Mouse (Mus musculus) left cerebral cortex, adult 18-20 months (tissue): ENCODE data around the gene Olfr986. TPM values are rescaled to one million over a fixed set of nuclear protein-coding genes. Genes with fewer than 3 reads are reported as not detected.
"Not testable (repeated sequence)": the region's sequence is repeated elsewhere in the genome, so short reads cannot be mapped to it uniquely, and the experiment has no call there.

ENCODE experiments used
- DNase-seq, 2 experiments: peaks; one replicate each; pipeline ENCODE4 v3.0.0; 2021 to 2022; ENCODE audit warnings: low spot score in 2 of 2, mixed read lengths in 1 of 2
- long read RNA-seq, 2 experiments: library from polyadenylated mRNA; stranded (forward); transcript quantifications; one replicate each; pipeline ENCODE4 v2.0.0; 2021
- total RNA-seq, 2 experiments: library from RNA; stranded (reverse); gene quantifications; 2 replicates each; pipeline ENCODE4 v1.2.3; 2021

The Olfr986 gene
- not detected for total RNA-seq
- long read RNA-seq, experiment 1, result 0 reads
- long read RNA-seq, experiment 2, result 0 reads

DNA sequence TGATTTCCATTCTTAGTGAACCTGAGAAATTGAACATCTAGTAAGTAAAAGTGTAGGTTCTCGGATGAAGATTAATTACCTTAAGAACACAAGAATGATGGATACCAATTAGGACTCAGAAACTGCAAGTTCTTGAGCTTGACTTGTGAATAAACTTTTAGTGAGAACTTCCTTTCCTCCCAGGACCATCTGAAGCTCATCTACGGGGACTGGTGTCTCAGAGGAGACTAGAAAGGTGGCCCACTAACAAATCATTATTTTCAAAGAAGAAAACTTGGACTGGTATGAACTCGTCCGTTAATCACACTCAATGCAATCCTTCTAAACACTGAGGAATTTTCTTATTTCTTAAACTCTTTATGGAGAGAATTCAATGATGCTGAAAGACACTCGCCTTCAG lies at the start of gene Olfr986:
Gene Olfr986 (plus strand): TSS at position 301 of the 400 bp plus-strand sequence.
- DNase-seq, result no peak

DNA sequence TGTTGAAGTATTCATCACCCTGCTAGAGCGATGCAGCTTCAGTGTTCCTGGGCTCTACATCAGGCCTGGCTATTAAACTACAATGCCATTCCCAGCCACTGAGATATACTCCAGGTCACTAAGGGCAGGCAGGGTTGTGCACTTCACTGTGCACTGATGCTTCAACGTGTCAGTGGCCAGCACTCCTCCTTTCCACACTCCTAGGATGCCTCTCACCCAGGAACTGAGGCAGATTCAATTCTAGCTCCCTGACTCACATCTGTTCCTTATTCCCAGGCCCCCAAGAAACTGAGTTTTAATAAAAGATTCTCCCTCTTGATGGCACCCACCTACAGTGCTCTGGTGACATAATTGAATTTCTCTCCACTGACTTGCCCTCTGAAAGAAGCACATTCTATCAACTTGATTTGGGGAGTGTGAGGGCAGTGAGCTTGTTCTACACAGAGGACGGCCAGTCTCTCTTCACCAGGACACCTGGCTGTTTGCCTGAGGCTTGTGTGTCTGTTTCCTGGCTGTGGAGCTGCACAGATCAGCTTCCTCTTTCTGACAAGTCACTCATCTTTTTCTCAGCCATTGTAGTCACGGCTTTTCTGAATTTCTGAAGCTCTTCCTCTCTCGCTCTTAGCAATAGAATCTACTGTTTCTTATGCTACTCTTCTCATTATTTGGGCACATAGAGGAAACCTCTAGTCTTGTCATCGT lies 43.6 kb upstream of the Olfr986 start:
- DNase-seq, result no peak

DNA sequence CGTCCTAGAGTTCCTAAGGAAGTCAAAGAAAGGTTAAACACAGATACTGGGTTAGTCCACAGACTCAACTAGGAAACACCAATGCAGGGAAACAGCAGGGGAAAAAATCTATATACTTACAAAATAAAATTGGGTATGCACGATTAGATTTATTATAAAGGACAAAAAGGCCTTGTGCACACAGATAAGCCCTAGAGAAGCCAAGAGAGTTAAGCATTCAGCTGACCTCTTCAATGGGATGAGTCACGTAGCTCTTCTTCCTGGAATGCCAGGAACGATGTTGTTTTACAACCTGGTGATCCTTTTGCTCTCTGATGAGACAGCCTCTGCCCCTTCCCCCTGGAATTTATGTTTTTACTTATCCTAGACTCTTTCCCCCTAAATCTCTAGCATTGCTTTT lies 41.2 kb upstream of the Olfr986 start:
- no peak for DNase-seq

DNA sequence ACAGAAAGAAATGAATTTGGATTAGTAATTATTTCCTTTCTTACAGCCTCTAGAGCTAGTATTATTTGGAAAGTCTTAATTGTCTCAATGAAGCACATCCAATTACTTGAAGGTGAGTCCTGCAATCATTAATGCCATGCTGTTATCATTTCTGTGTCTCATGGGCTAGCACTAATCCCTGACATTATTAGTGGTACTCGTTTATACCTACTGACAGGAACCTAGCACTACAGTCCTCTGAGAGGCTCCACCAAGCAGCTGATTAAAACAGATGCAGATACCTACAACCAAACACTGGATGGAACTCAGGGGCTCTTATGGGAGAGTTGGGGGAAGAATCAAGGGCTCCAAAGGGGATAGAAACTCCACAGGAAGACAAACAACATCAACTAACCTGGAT lies 39.2 kb upstream of the Olfr986 start:
- DNase-seq, result no peak

DNA sequence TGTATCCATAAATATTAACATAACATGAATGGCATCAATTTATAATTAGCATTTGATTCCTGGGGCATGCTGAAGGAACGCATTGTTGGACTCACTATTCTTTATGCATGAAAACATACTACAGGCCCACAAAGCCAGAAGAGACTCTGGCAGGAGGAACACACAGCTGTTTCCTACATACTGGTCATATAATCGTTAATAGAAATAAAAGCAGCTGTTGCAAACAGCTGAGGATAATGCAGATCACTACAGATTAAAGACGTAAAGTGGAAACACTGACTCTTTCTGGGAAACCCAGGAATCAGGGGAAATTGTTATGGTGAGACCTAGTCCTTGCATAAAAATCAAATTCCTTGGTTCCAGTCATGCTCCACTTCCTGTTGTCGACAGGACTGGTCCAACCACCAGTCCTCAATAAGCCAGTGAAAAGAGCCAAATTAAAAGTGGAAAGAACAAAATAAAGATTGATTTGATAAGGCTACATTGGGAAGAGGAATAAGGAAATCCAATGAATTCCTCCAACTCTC lies 25.5 kb upstream of the Olfr986 start:
- no peak for DNase-seq

DNA sequence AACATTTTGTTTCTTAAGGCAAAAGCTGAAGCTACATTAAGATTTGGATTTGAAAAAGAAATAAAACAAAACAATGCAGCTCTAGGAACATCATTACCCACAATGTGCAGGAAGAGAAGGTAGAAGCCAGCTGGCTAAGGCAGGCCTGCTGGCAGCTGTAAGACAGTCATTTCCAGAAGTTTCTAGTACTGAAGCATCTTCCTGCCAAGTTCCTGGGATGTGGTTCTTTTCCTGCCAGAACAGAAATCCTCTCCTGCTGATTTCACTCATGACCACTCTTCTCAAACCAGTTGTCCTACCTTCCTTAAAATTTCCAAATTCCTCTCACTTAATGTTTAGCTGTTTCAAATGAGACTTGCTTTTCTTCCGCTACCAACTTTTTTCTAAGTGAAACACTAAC lies 14.3 kb upstream of the Olfr986 start:
- no peak for DNase-seq

DNA sequence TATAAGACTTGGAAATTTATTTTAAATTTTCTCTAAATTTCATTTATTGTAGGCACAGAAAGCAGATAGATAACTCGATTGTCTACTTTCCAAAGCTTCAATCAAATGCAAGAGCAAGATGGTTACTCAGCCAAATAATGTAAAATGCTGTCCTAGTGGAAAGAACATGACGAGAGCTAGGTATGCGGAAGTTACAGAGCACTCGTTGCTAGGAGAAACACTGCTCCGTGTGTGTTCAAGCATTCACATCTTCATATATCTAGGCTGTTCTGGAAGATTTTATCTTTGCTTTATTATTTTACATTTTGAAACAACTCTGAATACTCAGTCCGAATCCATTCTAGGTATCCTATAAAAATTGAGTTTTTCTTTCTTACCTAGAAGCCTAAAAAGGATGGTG lies 3.7 kb upstream of the Olfr986 start:
- no peak for DNase-seq

DNA sequence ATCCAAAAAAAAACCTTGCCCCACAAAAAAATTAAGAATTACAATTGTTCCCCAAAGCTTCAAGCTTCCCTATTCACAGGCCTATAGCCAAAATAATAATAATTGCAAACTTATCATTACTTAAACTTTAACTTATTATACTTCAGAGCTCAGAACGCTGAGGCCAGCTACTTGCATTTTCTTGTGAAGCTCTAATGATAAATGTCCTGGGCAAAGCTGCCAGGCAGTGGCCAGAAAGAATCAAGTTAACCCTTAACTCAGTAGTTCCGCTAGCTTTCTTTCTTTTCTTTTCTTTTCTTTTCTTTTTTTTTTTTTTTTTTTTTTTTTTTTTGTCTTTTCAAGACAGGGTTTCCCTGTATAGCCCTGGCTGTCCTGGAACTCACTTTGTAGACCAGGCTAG lies 4.4 kb downstream of the Olfr986 start:
- DNase-seq, result not testable (repeated sequence)

DNA sequence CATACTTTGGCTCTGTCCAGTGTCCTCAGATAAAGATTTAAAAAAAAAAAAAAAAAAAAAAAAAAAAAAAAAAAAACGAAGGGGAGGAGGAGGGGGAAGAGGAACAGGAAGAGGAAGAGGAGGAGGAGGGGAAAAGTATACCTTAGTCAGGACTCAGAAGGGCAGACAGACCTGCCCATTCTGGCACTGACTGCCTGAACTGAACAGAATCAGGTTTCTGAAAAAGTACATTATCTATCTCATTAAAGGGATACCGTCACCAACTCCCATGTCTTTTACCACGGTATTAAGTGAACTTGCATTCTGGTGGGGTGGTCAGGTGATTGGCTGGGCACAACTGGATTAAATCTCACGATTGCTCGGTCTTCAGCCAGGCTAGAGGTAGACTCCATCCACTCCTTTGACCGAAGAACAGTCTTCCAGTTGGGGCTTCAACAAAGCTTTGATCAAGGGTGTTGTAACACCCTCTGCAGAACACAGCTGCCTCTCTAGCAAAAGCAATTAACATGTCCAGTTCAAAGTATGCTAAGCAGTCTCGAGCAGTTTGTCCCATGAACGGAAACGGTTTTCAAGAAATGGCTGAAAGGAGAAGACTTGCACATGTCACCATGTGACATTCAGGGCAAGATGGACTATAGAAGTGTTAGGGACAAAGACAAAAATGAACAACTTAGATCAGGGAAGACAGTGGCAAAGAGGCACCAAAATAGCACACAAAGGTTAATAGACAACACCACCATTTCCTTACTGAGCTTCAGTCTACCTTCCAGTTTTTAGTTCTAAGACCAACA lies 10.6 kb downstream of the Olfr986 start:
- DNase-seq, result no peak

DNA sequence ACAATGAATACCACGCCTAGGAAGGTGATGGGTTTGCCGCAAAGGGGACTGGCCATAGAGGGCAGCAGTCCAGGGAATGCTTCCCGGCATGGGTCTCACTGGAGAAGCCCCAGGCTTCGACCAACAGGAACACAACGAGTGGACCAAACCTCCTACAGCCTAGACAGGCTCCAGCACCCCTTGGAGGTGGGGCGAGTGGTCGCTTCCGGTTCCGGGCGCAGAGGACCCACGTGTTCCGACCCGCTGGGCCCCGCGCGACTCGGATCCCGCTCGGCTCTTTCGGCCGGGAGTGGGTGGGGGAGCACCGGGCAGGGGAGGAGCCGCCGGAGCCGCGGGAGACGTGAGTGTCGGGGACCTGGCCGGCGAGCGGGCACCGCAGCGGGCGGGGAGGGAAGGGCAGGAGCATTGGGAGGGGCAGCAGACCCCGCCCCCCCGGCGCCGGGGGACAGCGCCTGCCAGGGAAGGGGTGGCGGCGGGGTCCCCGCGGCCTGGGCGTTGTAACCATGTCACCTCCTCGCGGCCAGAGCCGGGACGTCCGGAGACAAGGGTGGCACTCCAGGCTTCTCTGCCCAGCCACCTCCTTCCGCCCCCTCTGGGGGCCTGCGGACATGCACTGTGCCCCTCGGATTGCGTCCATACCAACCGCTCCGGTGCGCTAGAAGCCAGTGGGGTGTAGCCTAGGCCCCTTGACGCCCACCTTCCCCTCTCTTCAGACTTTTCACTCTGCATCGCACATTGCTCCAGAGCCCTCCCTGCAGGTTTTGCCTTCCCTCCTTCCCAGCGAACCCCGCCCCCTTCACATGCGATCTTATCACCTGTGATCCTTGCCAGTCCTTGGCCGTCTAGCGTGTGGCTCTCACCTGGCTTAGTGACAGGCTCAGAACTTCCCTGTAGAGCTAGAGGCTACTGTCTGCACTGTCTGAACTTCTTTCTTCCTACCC lies 11.6 kb downstream of the Olfr986 start, which contains the start of gene Zfp202:
Gene Zfp202 (plus strand): TSS at position 219 of the 941 bp plus-strand sequence.
- peak; percentile 80 to 87 for DNase-seq

DNA sequence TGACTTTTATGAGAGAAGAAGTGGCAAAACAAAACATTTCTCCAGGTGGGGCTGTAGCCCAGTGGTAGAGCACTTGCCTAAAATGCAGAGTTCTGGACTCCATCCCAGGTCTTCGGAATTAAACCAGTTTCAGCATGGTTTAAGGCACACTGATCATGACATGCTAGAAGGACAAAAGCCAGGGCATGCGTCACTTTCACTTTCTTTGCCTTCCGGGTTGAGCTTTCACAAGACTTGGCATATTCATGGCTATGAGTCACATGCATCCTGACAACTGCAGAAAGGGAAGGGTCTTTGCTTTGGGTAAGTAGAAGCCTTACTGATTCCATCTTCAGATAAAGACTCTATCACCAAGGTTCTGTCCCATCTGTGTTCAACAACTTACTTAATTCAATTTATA lies 15.3 kb downstream of the Olfr986 start:
- DNase-seq, result no peak

DNA sequence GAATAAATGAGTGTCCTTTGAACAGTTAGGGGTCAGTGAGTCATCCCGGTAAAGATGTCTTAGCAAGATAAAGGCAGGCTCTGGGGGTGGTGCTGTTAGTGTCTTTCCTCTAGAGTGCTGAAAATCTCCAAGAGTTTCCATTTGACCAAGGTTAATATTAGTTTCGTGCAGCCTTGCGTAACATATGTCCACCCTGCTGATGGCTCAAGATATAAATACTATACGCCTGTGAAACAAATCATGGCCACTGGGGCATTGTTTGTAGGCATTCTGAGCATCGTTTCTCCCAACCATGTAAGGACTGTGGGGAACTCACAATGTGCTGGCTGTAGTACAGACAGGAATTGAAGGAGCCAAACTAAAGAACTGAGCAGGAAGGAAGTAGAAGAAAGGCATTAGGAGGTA lies 25.8 kb downstream of the Olfr986 start:
- no peak for DNase-seq

DNA sequence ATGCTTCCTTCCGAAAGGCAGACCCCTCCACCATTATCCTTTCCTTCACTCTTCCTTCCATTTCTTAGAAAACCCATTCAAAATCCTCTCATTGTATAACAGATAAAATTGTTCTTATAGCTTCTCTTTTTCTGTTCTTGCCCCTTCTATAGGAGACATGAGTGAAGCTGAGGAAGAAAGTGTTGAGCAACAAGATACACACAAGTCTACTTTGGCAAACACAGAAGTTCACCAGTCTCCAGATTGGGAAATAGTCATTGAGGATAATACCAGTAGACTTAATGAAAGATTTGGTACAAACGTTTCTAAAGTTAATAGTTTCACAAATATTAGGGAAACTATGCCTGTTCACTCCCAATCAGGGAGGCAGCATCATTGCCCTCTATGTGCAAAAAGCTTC lies 30.0 kb downstream of the Olfr986 start:
- no peak for DNase-seq

DNA sequence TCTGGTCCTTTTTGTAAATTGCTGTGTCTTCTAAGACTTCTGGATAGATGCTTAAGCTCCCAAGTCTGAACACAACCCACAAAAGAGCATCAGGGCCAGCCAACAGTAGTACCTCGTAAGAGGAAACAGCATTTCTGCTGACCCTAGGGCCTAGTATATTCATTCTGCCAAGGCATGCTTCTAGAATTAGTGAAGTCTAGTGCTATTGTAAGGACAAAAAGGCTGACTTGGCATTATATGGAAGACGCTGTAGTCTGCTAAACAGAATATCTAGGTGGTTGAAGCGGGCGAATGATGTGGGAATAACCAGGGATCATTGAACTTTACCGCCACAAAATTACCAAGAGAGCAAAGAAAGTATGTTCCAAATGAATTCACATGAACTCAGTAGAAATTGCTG lies 33.3 kb downstream of the Olfr986 start:
- DNase-seq, result no peak

DNA sequence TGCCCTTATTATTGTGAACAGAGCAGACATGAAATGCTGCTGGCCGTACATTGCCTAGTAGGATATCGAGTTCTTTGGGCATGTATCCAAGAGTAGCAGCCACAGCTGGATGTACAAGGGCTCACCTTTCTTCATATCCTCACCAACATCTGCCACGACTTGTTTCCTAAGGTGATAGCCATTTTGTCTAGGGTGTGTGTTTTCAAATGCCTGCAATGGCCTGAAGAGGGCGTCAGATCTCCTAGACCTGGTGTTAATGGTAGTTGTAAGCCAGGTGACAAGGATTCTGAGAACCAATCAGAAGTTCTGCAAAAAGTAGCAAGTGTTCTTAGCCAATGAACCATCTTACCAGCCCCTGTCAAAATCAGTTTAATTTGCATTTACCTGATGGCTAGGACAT lies 35.9 kb downstream of the Olfr986 start:
- DNase-seq, result no peak

DNA sequence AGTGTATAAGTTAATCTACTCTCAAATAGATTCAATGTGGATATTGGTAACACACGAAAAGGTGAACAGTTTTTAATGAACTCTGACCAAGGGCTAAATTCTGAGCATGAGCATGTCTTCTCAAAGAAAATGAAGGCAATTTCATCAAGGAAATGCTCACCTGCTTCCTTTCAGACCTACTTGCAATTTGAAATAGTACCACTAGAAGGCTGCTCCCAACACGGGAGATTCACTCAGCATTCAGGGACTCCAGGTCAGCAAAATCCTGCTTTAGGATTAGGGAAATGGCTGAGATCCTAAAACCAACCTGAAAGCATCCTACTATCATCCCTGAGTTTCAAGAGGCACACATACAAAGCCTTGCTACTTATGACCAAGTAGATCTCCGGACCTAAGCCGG lies 43.6 kb downstream of the Olfr986 start:
- DNase-seq, result no peak

DNA sequence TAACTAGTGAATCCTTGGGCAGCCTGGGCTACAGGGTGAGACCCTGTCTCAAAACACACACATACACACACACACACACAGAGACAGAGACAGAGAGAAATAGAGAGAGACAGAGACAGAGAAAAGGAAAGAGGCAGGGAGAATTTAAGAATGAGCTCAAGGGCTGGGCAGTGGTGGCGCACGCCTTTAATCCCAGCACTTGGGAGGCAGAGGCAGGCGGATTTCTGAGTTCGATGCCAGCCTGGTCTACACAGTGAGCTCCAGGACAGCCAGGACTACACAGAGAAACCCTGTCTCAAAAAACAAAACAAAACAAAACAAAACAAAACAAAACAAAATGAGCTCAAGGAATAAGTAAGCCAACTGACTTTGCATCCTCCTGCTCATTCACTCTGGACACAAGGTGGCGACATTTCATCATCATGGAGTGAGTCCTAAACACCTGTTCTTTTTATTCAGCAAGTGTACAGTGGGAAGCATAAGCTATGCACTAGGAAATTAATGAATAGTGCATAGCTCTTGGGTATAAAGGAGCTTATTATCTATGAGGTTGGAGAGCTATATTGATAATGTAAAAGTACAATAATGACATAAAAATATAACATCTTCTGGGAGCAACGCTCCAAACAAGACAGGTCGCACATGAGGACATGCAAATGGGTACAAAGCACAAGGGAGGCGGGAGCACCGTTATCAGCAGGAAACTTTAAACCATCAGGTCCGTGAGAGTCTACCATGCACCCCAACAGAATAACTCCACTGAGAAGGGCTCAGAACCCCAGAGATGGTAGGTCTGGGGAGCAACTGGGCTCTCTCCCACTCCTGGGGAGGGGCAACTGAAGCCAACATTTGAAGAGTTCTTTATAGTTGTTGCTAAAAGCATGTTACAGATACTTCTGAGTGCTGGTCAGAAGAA lies 47.4 kb downstream of the Olfr986 start:
- DNase-seq, result peak; percentile 42 to 64

DNA sequence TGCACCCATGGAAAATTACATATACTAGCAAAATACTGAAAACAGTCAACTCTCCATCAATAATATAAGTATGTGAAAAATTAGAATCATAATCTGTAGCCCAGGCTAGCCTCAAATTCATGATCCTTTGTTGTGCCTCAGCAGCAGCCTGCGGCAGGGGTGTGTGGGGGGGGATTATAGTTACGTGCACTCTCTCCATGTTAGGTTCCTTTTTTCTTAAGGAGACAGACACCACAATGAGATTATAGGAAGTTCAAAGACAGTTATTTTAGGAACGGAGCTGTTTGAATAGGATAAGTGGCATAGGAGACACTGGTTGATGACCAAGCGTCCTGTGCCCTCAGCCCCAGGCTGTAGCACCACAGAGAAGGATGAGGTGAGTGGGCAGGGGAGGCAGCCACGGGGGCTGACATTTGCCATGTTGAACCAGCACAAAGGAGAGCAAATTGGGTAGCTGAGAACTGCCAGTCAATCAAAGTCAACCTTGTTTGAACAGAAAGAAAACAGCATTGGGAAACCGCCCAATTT lies 48.1 kb downstream of the Olfr986 start:
- no peak for DNase-seq

DNA sequence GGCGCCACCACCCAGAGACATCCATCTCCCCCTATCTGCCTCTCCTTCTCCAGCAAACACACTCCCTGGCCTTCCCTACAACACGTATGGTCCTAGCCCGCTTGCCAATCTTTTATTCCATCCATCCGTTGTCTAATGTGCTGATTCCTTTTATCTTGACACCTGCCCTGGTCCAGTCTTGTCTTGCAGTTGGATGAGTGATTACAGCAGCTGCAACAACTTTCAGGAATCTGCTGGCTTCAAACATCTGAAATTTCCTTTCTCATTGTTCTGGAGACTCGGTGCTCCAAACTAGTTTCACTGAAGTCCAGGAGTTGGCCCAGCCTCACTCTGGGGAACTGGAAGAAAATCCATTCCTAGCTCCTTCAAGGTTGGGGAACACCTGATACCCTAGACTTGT lies 48.8 kb downstream of the Olfr986 start:
- DNase-seq, result no peak

DNA sequence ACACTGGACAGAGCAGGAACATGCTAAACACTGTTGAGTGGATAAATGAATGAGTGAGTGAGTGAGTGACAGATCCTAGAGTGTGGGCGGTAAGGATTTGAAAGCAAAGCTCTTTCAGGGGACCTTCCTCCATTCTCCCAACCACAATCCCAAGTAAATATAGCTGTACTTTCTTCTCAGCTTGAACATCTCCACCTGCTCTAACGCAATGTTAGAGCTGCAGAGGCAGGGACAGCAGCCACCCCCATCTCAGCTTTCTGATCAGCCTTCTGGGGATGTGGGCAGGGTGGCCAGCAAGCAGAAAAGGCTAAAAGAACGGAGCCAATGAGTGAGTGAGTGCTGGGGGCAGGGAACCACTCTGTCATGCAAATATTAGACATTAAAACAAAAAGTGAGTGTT lies 50.3 kb downstream of the Olfr986 start:
- DNase-seq, result peak in 1 of 2 experiments; percentile 17
